Mouse (Mus musculus) forebrain, embryonic 11.5 days (tissue): Measurements from ENCODE around the gene Ntn5. TPM values are rescaled to one million over a fixed set of nuclear protein-coding genes. Genes with fewer than 3 reads are reported as not detected.

ENCODE experiments used
- ATAC-seq: fragments of 200-750 bp; cut with Nextera tagmentation; replicated peaks from 2 replicates; pipeline ENCODE4 v1.8.0; 2017; ENCODE audit warnings: moderate TSS enrichment; ENCODE audit not compliant: low FRiP score
- DNase-seq: peaks from one replicate; pipeline ENCODE4 v3.0.0-alpha.2; 2017; ENCODE audit warnings: low spot score
- H3K27ac ChIP-seq: fragments of 300-500 bp; sonication (generic); 2 replicates; pipeline ENCODE4 v1.5.1; 2014; ENCODE audit warnings: low read depth, low read length
- H3K27me3 ChIP-seq: fragments of 300-500 bp; sonication (generic); 2 replicates; pipeline ENCODE4 v1.6.1; 2014; ENCODE audit warnings: mild to moderate bottlenecking, low read length, mixed read lengths; ENCODE audit not compliant: control insufficient read depth, insufficient read depth
- H3K36me3 ChIP-seq: fragments of 300-500 bp; sonication (generic); 2 replicates; pipeline ENCODE4 v1.6.1; 2014; ENCODE audit warnings: mild to moderate bottlenecking, low read length, moderate library complexity, mixed read lengths; ENCODE audit not compliant: control insufficient read depth, insufficient read depth
- H3K4me1 ChIP-seq: fragments of 300-500 bp; sonication (generic); replicated peaks from 2 replicates; pipeline ENCODE4 v1.6.1; 2014; ENCODE audit warnings: low read length, mixed read lengths; ENCODE audit not compliant: control insufficient read depth, insufficient read depth
- H3K4me2 ChIP-seq: fragments of 300-500 bp; sonication (generic); 2 replicates; pipeline ENCODE4 v1.6.1; 2014; ENCODE audit warnings: low read depth, mild to moderate bottlenecking, low read length, moderate library complexity, mixed read lengths; ENCODE audit not compliant: severe bottlenecking
- H3K4me3 ChIP-seq: fragments of 300-500 bp; sonication (generic); 2 replicates; pipeline ENCODE4 v1.5.1; 2014; ENCODE audit warnings: low read depth, low read length
- H3K9ac ChIP-seq: fragments of 300-500 bp; sonication (generic); 2 replicates; pipeline ENCODE4 v1.6.1; 2014; ENCODE audit warnings: low read length
- H3K9me3 ChIP-seq: fragments of 300-500 bp; sonication (generic); 2 replicates; pipeline ENCODE4 v1.6.1; 2016; ENCODE audit warnings: low read length, mixed read lengths; ENCODE audit not compliant: control insufficient read depth
- WGBS: fragments of 180-500 bp; shearing (Covaris S2); extraction: QIAGEN DNeasy Blood & Tissue Kit; methylation state at CpG from one replicate; pipeline ENCODE4 v1.1.7; 2014; 5-methylcytosine and 5-hydroxymethylcytosine counted together
- polyA plus RNA-seq: library from polyadenylated mRNA; unstranded; fragments of >200 nt; fragmentation: Nextera tagmentation; extraction: Ambion mirVana; gene quantifications from 2 replicates; pipeline ENCODE4 v1.2.1, GENCODE M21; 2014

The Ntn5 gene
- 0.41 TPM in 1 of 2 replicates, not detected in the other for polyA plus RNA-seq

GRCm38 (mm10) chr7:45683396-45684050 lies at the start of gene Ntn5:
TSS of gene Ntn5 (plus strand) at chr7:45684022.
- no peak within 1 kb of the TSS for H3K27ac ChIP-seq
- no peaks in the 10 kb centered on the region for H3K36me3 ChIP-seq
- peak within 1 kb of the TSS; percentile 20; the same call in 1 of the 2 replicates for H3K9ac ChIP-seq
- H3K9me3 ChIP-seq, result no peaks in the 10 kb centered on the region
- no peaks in the 10 kb centered on the region for H3K27me3 ChIP-seq
- no peaks in the 10 kb centered on the region; the same call in 1 of the 2 replicates for H3K4me1 ChIP-seq
- DNase-seq, result no peak
- H3K4me2 ChIP-seq, result peak within 1 kb of the TSS; percentile 26; the same call in 1 of the 2 replicates
- WGBS, result 79% methylated on average over 7 of the region's 7 CpGs
- no peak within 1 kb of the TSS for H3K4me3 ChIP-seq
- ATAC-seq, result no peak

DNA sequence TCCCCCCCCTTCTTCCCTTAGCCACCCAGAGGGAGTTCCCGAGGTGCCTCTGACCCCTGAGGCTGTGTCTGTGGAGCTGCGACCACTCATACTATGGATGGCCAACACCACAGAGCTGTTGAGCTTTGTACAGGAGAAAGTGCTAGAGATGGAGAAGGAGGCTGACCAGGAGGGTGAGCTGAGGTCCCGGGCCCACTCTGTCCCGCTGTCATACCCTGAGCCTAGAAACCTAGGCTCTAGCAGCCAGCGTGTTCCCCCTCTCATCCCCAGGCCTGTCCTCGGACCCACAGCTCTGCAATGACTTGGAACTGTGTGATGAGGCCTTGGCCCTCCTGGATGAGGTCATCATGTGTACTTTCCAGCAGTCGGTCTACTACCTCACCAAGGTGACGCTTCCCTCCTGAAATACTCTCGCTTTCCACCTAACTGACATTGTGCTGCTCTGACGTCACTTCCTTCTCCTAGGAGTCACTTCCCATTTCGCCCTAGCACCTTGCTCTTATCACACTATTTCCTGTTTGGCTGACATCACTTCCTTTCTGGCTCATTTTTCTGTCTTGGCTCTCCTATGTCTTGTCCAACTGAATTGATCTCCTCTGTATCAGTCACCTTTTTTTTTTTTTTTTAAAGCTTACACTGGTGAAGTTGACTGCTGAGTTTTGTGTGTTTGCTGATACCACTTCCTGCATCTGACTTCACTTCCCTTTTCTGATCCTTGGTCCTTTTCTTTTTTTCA lies 48.7 kb upstream of the Ntn5 start:
- Histone ChIP-seq H3K4me2 (no peak overlapping the region), H3K4me1 (peaks cover 3% of the 10 kb centered on the region; the same call in 1 of the 2 replicates), H3K27ac (no peak overlapping the region), H3K9ac (no peak overlapping the region), H3K9me3 (no peaks in the 10 kb centered on the region; the same call in 1 of the 2 replicates), H3K36me3 (no peaks in the 10 kb centered on the region), H3K4me3 (no peak overlapping the region), H3K27me3 (no peaks in the 10 kb centered on the region; the same call in 1 of the 2 replicates)
- ATAC-seq (no peak), DNase-seq (no peak)
- WGBS, result 90% methylated on average over 11 of the region's 11 CpGs

DNA sequence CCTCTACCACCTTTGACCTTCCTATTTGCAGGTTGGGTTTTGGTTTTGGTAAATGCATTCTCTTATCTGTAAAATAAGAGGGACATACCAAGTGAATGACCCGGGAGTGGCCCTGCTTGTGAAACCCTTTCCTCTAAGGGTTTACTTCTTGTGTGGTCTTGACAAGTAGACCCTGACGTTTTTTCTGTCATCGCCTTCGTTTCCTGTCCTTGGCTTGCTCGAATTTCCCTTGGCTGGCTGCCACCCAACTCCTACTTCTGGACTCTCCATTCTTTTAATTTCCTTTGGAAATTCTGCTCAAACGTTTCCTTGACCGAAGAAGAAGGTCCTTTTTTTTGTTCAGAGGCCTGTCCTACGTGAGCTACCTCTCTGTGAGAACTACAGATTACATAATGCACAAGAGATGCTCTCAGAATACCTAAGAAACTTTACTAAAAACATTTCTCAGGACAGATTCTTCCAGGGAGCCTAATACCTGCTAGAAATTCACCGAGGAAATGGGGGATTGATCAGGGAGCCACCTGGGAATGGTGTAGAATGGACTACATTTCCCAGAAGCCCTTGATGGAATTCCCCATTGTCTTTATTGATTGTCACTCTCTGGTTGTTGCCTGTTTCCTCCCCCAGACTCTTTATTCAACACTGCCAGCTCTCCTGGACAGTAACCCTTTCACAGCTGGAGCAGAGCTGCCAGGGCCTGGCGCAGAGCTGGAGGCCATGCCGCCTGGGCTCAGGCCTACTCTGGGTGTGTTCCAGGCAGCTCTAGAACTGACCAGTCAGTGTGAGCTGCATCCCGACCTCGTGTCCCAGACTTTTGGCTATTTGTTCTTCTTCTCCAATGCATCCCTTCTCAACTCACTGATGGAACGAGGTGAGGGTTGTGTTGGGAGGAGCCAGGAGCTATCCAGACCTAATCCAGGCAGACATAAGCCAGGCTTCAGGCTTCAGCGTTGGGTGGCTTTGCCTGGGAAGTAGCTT lies 47.8 kb upstream of the Ntn5 start:
- Histone ChIP-seq H3K27me3 (no peaks in the 10 kb centered on the region), H3K4me2 (no peak overlapping the region), H3K4me1 (peaks cover 3% of the 10 kb centered on the region; the same call in 1 of the 2 replicates), H3K9me3 (no peaks in the 10 kb centered on the region; the same call in 1 of the 2 replicates), H3K36me3 (no peaks in the 10 kb centered on the region), H3K4me3 (no peak overlapping the region), H3K27ac (no peak overlapping the region), H3K9ac (no peak overlapping the region)
- ATAC-seq, result no peak
- WGBS, result 85% methylated on average over 15 of the region's 15 CpGs
- DNase-seq, result no peak

- H3K36me3 ChIP-seq, result no peaks in the 10 kb centered on the region
- 95% methylated on average over 6 of the region's 6 CpGs for WGBS
- no peak overlapping the region for H3K4me3 ChIP-seq
- H3K4me1 ChIP-seq, result peaks cover 6% of the 10 kb centered on the region
- no peak overlapping the region for H3K27ac ChIP-seq
- no peak for DNase-seq
- no peaks in the 10 kb centered on the region for H3K27me3 ChIP-seq
- peak overlapping the region; percentile 53; the same call in 1 of the 2 replicates for H3K4me2 ChIP-seq
- H3K9ac ChIP-seq, result no peak overlapping the region
- ATAC-seq, result no peak
- H3K9me3 ChIP-seq, result no peaks in the 10 kb centered on the region; the same call in 1 of the 2 replicates
These were observed 46.1 kb upstream of the Ntn5 start for GRCm38 (mm10) chr7:45637710-45638109.

DNA sequence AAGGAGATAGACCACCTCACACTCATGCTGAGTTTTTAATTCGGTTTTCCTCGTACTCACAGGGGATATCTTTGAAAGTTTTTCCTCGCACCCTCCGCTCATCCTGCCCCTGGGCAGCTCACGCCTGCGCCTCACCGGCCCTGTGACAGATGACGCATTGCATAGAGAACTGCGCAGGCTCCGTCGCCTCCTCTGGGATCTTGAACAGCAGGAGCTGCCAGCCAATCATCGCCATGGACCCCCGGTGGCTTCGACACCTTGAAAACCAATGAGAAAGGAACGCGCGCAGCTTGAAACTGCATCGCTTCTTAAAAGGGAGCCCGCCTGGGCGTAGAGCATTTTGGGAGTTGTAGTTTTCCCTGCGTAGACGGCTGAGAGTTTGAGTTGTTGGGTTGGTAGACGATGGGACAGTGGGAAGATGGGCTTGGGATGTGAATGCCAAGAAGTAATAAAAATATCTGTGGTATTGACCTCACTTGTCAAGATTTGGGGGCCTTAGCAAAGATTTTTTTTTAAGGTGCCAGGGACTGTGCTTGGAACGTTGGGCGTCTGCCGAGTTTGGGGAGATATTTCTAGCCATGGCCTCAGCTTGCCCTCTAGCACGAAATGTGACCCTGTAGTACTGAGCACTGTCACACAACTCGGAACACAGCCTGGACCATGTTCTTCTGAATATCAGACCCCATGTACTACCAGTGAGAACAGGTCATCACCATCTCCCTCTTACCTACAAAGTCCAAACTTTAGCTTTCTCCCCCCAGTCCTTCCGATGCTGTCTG lies 45.0 kb upstream of the Ntn5 start:
- no peaks in the 10 kb centered on the region for H3K27me3 ChIP-seq
- peaks cover 9% of the 10 kb centered on the region for H3K4me1 ChIP-seq
- DNase-seq (peak; percentile 96), ATAC-seq (peak; percentile 85)
- whole genome bisulfite sequencing, result 18% methylated on average over 29 of the region's 29 CpGs
- peak overlapping the region; percentile 45 for H3K9ac ChIP-seq
- H3K36me3 ChIP-seq, result no peaks in the 10 kb centered on the region
- H3K4me2 ChIP-seq, result peak overlapping the region; percentile 53
- no peaks in the 10 kb centered on the region; the same call in 1 of the 2 replicates for H3K9me3 ChIP-seq
- H3K4me3 ChIP-seq, result peak overlapping the region; percentile 21
- no peak overlapping the region for H3K27ac ChIP-seq

GRCm38 (mm10) chr7:45639561-45640027 lies 44.2 kb upstream of the Ntn5 start, which contains the start of gene Mamstr:
TSS of gene Mamstr (plus strand) at chr7:45639977.
- H3K9ac ChIP-seq, result no peak within 1 kb of the TSS
- 18% methylated on average over 19 of the region's 19 CpGs for WGBS
- peaks cover 13% of the 10 kb centered on the region for H3K4me1 ChIP-seq
- H3K36me3 ChIP-seq, result no peaks in the 10 kb centered on the region
- ATAC-seq, result no peak
- no peaks in the 10 kb centered on the region; the same call in 1 of the 2 replicates for H3K9me3 ChIP-seq
- H3K27ac ChIP-seq, result no peak within 1 kb of the TSS
- H3K4me2 ChIP-seq, result no peak within 1 kb of the TSS
- DNase-seq, result no peak
- no peaks in the 10 kb centered on the region for H3K27me3 ChIP-seq
- no peak within 1 kb of the TSS; the same call in 1 of the 2 replicates for H3K4me3 ChIP-seq

GRCm38 (mm10) chr7:45640191-45640957 lies 43.4 kb upstream of the Ntn5 start:
- Histone ChIP-seq H3K27ac (no peak overlapping the region), H3K4me1 (peaks cover 15% of the 10 kb centered on the region), H3K9ac (no peak overlapping the region), H3K9me3 (no peaks in the 10 kb centered on the region; the same call in 1 of the 2 replicates), H3K4me2 (no peak overlapping the region), H3K4me3 (no peak overlapping the region), H3K36me3 (no peaks in the 10 kb centered on the region), H3K27me3 (no peaks in the 10 kb centered on the region)
- WGBS, result 73% methylated on average over 19 of the region's 19 CpGs
- DNase-seq (no peak), ATAC-seq (no peak)
